Mouse (Mus musculus) neutrophil, adult 5-6 weeks (primary cell): ENCODE measurements around the gene 4921504E06Rik. TPM values are rescaled to one million over a fixed set of nuclear protein-coding genes. Genes with fewer than 3 reads are reported as not detected.

Source experiments
- ATAC-seq: fragments of 151-379, 151-347 bp; 2 replicates; pipeline ENCODE4 v1.8.0; 2017; ENCODE audit warnings: mild to moderate bottlenecking, moderate TSS enrichment; ENCODE audit not compliant: insufficient number of reproducible peaks, poor library complexity, low FRiP score, severe bottlenecking; ENCODE audit errors: extremely low read depth
- total RNA-seq: library from RNA; stranded (forward); fragments of 200-1000 nt; gene quantifications from 2 replicates; pipeline ENCODE4 v1.2.3, GENCODE M21; 2017

Gene 4921504E06Rik
- total RNA-seq, 1 experiment from 2014 or later: not detected

DNA sequence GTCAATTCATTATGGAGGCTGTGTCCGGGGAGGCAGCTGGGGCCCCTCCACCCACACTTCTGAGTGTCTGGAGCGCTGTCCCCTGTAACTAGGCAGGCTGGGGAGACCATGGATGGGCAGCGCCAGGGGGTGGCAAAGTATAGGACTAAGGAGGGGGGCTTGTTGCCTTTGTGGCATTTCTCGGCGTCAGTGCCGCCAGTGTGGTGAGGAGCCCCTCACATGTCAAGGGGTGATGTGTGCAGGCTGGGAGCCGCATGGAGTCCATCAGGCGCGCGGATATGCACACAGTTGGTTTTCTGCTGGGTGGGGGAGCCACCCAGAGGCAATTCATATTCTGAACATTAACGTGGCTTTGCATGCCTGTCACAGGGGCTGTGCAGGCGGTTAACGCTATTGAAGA, 35.8 kb downstream of the 4921504E06Rik start:
- ATAC-seq: no peak

DNA sequence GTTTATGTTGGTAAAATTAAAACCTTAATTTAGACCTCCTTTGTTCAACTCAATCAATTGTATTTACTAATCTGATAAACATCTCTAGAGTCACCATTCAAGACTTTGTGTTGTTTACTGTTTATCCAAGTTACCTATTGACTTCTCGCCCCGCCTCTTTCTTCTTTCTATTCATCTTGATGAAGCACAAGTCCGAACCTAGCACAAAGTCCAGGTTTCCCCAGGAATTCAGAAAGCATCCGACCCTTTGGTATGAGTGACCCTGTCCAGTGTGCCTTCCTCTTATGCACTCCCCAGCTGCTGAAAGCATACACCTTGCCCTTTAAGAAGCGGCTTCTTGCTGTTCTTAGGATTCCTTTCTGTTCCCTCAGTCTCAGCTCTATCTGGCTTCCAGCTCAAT, 41.3 kb downstream of the 4921504E06Rik start:
- no peak for ATAC-seq

DNA sequence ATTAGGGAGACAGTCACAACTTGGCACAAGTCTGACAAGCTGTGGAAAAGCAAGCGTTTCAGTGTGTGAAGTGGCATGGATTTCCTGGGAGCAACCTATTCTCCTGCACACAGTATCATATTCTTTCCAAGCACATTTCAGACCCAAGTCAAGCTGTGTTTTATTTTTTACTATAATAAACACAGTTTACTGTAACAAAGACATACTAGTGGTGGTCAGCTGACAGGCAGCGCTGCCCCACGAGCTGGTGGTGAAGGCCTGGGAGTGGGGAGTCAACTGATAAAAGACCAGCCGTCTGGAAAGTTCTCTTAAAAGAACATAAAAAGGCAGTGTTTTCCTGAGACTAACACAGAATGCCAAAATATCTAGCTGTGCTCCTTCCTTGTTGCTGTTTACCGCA, 42.7 kb downstream of the 4921504E06Rik start:
- ATAC-seq: no peak

DNA sequence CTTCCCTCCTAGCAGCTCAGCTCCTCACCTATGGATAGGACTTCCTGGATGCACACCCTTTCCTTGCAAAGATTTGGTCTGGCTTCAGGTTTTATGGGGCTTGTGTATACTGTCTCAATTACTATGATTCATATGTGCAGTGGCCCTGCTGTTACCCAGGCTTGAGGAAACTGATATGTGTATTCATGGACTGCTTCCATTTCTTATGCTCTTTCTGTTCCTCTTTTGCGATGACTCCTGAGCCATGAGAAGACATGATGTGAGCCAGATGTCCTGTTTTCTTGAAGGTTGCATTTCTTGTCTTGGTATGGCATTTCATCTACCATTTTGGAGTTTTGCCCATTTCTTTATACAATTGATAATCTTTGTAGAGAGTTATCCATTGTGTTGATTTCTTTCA, 48.0 kb downstream of the 4921504E06Rik start:
- ATAC-seq: no peak

DNA sequence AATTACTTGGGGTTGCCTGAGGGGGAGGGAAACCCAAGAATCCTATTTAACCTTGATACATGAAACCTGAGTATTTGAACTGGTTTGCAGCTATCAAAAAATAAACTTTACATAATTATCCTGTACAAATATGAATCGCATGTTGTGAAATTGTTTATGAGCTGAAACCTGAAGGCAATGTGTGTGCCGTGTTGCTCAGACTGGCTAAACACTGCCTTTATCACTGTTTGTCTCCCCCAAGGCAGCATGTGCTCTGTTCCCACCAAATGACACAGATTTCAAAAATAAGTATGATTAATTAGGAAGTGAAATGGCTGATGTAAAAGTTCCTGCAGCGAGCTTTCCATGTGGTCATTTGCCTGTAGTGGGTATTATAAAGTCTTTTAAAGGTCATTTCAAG, 63.5 kb downstream of the 4921504E06Rik start:
- no peak for ATAC-seq

DNA sequence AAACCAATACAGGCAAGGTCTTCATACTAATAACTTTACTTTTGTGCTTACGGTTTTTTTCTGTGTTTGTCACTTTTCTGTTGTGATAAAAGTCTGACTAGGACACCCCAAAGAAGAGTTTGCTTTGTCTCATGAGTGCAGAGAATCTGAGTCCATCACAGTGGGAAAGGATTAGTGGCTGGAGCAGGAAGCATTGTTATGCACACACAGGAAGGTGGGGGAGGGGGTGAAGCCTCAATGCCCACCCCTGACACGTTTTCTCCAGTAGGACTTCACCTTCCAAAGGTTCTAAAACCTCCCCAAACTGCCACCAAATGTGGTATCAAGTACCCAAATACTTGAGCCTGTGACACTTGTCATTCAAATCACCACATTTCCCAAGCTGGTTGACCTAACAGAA, 91.8 kb downstream of the 4921504E06Rik start:
- no peak for ATAC-seq

DNA sequence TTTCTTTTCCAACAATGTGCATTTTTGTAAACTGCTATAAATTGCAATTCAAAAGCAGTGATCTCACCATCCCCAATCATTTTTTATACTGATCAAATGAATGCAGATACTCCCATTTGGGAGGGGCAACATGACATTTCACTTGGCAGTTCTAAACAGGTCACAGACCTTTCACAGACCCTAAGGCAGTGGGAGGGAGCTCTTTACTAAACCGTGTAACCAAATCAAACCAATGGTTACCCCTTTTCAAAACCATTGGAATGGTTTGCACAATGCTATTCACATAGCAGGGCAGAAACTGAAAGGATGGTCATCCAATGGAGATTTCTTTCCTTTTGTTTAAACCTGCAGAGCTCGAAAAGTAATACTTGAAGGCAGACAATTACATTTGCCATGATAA, 94.9 kb downstream of the 4921504E06Rik start:
- ATAC-seq: no peak

DNA sequence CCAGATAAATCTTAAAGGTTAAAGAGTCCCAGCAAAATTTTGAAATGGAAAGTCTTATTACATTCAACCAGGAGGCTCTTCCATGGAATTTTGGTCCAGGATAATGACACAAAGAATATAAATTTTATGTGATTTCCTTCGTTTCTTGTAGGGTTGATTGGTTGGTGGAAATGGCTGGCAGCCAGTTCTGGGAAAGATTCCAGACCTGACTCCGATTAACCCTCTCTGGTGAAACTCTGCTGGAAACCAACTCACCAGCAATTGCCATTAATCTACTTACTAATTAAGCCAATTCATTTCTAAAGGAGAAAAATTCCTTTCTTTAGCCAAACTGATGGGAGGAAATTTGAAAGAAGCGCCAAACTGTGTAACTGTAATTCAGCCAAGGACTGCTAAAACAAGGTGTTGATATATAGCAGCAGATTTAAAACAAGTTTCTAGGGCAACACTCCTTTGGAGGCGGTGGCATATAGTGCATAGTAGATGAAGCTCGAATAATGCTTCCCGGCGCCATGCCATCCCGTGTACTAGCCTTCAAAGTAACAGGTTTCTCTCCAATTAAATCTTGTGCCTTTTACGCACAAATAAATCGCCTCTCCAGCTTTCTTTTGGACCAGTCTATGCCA, 97.7 kb downstream of the 4921504E06Rik start:
- ATAC-seq: no peak

DNA sequence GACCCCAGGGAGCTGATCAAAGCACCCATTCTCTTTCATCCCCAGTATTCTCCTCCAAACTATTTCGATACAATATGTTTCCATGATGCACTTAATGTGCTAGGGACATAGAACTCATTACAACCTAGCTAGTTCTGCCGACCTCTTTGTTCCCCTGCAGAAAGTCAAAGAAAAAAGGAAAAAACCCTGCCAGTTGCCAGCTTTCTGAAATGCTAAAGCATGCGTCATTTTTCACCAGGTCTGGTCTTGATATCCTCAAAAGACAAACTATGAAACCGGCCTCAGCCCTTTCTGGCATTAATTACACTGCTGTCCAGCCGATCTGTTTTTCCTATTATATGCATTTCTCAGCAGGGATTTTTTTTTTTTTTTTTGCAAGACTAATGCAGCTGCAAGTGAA, 98.5 kb downstream of the 4921504E06Rik start:
- ATAC-seq: no peak

DNA sequence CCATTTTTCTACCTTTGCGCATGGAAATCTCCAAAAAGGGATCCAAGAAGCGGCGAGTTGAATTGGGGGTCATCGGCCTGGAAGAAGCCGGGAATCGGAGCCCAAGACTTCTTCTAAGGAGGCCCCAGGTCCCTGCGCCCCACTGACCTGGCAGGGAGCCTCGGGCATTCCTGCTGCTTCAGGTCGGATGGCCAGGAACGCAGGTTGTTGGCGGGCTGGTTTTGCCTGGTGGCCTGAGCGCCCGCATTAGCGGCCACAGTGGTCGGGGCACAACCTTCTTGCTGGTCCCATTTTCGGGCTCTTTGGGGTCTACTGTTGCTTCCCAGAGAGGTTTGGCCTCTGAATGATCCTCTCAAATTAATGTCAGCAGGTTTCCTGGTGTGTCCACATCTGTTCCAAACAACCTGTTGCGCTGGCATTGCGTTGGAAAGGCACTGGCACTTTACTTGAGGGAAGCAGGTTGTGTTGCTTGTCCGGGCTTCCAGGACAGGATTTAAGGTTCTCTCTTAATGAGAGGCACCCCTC, 101.1 kb downstream of the 4921504E06Rik start:
- ATAC-seq: no peak

DNA sequence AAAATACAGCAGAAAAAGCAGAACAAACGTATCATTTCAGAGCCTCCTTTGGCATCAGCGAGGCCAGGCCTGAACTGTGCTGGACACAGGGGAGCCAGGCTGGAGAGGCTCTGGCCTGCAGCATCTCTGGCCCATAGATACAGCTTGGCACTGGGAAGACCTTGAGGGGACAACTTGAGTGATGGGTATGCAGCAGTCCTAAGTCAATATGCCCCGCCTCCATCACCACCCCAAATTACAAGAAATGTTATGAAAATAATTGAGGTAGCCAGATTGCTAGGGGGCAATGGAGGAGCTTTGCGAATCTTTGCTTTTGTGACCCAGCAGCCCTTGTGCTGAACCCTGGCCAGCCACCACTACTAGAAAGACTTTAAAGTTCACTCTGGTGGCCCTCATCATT, 104.4 kb downstream of the 4921504E06Rik start:
- ATAC-seq: no peak

DNA sequence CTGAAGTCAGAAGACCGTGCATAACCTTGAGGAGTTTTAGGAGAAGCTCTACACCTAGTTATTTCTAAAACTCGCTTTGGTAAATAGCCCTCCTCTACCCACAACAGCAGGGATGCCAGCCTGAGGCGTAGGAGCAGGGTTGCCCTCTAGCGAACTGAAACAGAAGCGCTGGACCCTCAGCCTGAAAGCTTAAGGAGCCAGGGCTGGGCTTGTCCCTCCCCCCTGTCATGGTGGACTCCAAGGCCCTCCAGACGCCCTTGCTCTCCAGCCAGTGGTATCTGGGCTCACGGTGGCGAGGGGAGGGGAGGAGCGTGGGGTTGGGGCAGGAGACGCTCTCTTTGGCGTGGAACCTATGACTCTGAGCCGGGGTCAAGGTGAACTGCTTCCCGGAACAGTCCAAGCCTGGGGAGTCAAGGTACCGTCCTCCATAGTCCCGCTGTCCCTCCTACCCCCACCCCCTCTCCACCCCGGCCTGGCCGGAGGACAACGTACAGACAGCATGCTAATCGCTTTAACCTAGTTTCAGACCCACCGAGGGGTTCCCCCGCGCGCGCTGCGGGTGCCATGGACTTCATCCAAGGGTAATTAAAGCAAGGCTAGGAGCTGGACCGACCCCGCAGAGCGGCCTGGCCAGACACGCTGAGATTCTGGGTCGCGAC, 105.5 kb downstream of the 4921504E06Rik start:
- no peak for ATAC-seq

DNA sequence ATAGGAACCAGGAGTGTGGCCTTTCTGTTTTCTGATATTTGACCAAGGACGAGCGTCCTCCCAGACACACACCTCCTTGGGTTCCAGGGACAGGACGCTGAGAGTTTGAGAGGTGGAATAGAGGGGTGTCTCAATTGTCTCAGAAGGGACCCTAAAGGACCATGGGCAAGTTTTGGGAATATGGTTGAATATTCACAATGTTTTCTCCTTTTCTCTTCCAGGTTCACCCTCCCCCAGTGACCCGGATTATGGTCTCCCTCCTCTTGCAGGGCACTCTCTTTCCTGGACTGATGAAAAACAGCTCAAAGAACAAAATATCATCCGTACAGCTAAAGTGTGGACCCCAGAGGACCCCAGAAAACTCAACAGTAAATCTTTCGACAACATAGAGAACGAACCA, 107.0 kb downstream of the 4921504E06Rik start:
- no peak for ATAC-seq

DNA sequence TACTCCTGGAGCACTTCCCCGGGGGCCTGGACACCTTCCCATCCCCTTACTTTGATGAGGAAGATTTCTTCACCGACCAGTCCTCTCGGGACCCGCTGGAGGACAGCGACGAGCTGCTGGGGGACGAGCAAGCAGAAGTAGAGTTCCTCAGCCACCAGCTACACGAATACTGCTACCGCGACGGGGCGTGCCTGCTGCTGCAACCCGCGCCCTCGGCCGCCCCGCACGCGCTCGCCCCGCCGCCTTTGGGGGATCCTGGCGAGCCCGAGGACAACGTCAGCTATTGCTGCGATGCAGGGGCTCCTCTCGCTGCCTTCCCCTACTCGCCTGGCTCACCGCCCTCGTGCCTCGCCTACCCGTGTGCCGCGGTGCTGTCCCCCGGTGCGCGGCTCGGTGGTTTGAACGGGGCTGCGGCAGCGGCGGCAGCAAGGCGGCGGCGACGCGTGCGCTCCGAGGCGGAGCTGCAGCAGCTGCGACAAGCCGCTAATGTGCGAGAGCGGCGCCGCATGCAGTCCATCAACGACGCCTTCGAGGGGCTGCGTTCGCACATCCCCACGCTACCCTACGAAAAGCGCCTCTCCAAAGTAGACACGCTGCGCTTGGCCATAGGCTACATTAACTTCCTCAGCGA, 107.7 kb downstream of the 4921504E06Rik start:
- no peak for ATAC-seq

DNA sequence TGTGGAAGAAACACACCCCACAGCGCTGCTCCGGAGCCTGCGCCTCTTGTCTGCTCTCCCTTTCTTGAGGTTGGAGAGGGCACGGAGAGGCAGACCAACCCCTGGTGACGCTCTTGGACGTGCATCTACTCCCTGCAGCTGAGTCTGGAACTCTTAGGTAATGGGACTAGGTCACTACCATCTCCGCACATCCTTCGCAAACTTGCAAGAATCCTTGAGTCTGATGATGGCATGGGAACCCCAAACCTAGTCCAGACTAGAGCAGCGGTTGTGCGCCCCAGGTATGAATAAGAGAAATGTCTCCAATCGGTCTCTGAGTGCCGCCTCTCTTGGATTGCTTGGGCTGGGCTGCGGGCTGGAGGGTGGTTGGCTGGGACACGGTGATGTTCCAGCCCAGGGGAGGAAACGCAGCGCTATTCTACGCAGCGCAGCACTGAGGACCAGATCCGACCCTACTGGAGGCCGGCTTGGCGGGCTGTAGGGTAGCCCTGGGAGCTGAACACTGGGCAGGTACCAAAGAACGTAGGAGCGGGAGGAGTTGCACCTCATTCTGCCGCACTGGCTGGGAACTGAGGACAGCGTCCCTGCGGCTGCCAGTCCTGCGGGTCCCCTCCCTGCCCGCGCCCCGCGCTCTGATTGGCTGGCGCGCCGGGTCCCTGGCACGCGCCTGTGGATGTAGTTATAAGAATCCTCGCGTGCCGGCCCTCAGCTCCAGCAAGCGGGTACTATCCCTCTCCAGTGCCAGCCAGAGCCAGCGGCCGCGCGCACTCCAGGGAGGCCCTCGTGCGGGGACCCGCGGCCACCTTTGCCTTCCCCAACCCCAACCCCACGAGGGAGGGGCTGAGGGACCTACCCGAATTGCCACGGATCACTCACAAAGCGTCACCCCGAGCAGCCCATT, 108.5 kb downstream of the 4921504E06Rik start, which contains the start of gene Ptf1a:
Gene Ptf1a (plus strand): TSS at position 733 of the 901 bp plus-strand sequence.
- no peak for ATAC-seq

DNA sequence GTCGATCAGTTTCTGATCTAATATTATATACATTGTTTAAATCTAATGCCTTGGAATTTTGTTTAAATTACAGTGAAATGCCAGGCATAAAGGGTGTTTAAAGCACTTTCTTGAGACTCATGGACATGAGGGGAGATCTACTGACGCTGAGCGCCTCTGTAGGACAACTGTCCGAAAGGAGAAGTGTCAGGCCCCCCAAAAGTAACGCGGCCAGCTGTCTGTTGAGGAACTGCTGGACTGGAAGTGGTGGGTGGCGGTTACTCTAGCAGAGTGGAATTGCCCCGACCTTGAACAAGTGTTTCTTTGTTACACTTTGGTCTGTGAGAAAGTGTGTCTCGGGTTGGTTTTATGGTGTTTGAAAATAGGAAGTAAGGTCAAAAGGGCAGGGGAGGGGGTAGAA, 109.4 kb downstream of the 4921504E06Rik start:
- no peak for ATAC-seq

DNA sequence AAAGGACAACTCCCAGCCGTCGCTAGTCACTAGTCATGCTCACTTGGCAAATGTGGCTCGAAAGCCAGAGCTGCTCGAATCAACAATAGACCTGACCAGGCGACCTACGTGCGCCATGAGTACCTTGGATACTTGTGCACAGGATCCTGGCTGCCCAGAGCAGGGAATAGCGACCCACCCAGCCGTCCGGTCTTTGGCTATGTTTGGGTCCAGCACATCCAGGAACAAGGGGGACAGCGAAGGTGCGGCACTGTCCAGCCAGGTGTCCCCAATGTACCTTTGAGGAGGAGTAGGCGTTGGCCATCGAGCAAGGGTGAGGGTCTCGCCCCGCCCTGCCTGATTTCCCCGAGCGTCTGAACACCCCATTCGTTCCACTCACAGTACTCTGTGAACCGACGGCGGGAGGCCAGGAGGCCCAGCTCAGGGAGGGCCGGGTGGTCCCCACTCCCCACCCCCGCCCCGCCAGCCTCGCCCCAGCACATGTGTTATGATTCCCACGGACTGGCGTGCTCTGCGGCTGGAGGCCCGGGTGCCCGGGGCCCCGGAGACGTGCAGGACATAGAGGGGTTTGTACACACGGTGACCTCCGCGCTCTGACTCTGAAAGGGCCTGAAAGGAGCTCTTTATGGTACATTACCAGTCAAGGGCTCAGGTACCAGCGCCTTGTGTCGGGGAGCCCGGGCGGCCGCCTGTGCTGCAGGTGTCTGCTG, 121.9 kb downstream of the 4921504E06Rik start:
- no peak for ATAC-seq

DNA sequence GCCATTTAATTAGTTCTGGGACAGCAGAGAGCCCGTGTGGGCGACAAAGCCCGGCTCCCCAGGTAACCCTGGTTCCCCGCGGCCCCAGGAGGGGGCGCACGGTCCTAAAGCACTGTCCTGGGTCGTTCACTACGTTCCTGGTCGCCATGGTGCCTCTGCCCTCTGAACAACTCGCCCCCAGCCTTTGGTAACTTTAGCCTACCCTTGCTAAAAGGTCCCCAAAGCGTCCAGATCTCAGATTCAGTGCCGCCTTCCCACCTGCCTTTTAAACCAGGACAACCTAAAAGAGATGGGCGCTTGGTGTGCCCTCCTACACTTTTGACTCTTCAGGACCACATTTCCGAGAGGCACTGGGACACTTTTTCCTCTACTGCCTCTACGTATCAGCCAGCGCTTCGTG, 122.5 kb downstream of the 4921504E06Rik start:
- ATAC-seq: no peak

DNA sequence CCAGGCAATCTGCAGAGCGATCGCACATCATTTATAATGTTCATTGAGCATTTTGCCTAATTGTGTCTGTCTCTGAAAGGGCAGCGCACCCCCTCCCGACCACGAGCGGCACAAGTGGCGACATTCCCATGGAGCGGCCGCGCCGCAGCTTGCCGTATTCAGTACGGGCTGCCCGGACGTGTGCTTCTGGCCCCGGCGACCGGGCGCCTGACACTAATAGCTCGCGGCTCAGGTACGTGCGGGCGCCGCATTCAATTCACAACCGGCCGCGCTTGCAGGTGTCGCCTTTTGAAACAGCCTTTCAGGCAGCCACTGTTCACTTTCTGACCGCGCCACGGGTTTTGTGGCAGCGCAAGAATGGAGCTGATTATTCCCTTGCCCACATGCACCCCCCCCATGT, 123.0 kb downstream of the 4921504E06Rik start:
- no peak for ATAC-seq
